Comparison of ENCODE assay signal across 8 mouse cellular contexts in genomic region chr5:144223503-144223862, GRCm38 (mm10). TPM values are rescaled to one million over a fixed set of nuclear protein-coding genes. Genes with fewer than 3 reads are reported as not detected.
DNase-seq lines count a peak whose midpoint lies in the region; ATAC-seq lines count a peak whose summit lies in the region.

Gene Tecpr1, minus strand, starts transcription at chr5:144223615.

- 0 out of 2 replicates have a peak, but pooled peaks cover 4% of the 10 kb centered on the region for H3K36me3 ChIP-seq in hindbrain, embryonic 15.5 days

- peak; percentile 98 for DNase-seq in T-cell, adult 2 months (ENCODE audit: low spot score)
- peak; percentile 95 to 97 for DNase-seq in cerebellum, postnatal 36 days
- peak; percentile 94 to 97 for DNase-seq in frontal cortex, postnatal 36 days (ENCODE audit: low spot score in 2 of 2)
- peak; percentile 91 for DNase-seq in left cerebral cortex, adult 11 months (ENCODE audit: low spot score)
- DNase-seq in lung, postnatal 4 days = peak; percentile 96 to 97
- DNase-seq in retina, postnatal 7 days (ENCODE audit: low read depth, low spot score) = peak; percentile 90
- DNase-seq in urinary bladder, postnatal 10 days (ENCODE audit: low spot score) = peak; percentile 71

- peak; percentile 98 for ATAC-seq in hindbrain, embryonic 15.5 days (ENCODE audit: low FRiP score, low read depth)

- peak within 1 kb of the TSS; percentile 89 for H3K9ac ChIP-seq in hindbrain, embryonic 15.5 days

- WGBS in hindbrain, embryonic 15.5 days = under 1% methylated on average over 37 of the region's 37 CpGs

- H3K9me3 ChIP-seq in hindbrain, embryonic 15.5 days = no peaks in the 10 kb centered on the region

- peak within 1 kb of the TSS; percentile 85 for H3K27ac ChIP-seq in hindbrain, embryonic 15.5 days (replicated peaks)

- H3K4me2 ChIP-seq in hindbrain, embryonic 15.5 days = peak within 1 kb of the TSS; percentile 74

- peaks cover 39% of the 10 kb centered on the region for H3K4me1 ChIP-seq in hindbrain, embryonic 15.5 days (replicated peaks)

- H3K4me3 ChIP-seq in hindbrain, embryonic 15.5 days = peak within 1 kb of the TSS; percentile 84

- no peaks in the 10 kb centered on the region for H3K27me3 ChIP-seq in hindbrain, embryonic 15.5 days

RNA-seq across cellular contexts. Expression of gene Tecpr1, which starts in this region (rescaled TPM):
- polyA plus RNA-seq in hindbrain, embryonic 15.5 days (2015; fragmentation: Nextera tagmentation; extraction: Ambion mirVana) = 43.0 and 47.4 TPM in 2 replicates

Comparison
In these comparisons a context has a peak if more than half of its experiments do, and no peak if none do; other contexts are left out.
1. Peak in every context shown above with its lines: DNase-seq, ATAC-seq, H3K4me3 ChIP-seq and H3K27ac ChIP-seq.